Mouse (Mus musculus) left cerebral cortex, postnatal 36 days (tissue): ENCODE measurements at regions not wholly inside any gene's neighbourhood (a gene's known extent, or its start where the extent isn't known, plus 50 kb on each side); places are given as distances from the start of the nearest gene placed in this dataset.
A peak's percentile ranks its signal among the peaks of the same experiment; 100 is the strongest.

Experiments
- DNase-seq, 2 experiments: peaks; one replicate each; pipeline ENCODE4 v3.0.0; 2021 to 2022; ENCODE audit warnings: low spot score in 2 of 2, mixed read lengths in 1 of 2
- intact Hi-C: fragments of 180-260 bp; cut with DNase I; formaldehyde crosslinking; loops from one replicate; pipeline ENCODE4 v1.15.1; 2025

DNA sequence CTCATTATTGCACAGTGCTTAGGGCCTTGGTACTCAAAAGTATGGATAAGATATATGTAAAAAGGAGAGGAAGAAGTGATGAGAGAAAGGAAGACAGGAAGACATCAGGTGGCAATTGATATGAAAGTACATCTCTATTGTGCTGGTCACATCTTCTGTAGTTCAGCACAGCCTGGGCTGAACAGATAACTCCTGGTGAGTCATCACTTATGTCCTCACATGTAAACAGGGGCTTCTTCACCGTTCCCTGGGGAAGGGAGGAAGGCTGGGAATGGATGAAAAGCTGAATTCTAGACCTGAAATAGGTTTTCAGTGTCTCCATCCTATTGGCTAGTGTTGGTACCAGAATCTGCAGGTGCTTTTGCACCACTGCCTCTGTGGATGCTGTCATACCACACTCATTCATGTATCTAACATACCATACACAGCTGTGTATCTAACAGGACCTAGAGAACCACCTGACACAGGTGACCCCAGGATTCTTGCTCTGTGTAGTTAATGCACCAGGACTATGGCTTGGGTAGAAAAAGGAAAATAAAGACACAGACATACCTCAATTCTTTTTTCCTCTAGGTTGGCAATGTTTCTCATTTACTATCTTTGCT is 234.4 kb upstream of the Zeb2 start:
- no peak for DNase-seq
- intact Hi-C loops: no loop called here

DNA sequence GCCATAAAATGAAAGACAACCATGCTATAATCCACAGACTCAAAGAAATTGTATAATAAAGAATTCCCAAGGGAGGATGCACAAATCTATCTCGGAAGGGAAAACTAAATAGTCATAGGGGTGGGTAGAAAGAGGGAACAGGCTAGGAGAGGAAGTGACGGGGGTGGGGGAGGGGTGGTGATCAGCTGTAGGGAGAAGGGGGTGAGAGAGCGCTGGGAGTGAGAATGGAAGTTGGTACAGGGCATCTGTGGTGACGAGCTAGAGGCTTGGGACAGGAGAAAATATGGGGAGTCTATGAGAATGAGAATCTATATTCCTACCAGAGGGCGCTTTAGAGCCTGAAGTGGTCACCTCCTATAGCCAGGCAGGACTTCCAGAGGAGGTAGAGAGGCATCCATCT is 229.2 kb upstream of the Zeb2 start:
- intact Hi-C loops: no loop called here
- no peak for DNase-seq

DNA sequence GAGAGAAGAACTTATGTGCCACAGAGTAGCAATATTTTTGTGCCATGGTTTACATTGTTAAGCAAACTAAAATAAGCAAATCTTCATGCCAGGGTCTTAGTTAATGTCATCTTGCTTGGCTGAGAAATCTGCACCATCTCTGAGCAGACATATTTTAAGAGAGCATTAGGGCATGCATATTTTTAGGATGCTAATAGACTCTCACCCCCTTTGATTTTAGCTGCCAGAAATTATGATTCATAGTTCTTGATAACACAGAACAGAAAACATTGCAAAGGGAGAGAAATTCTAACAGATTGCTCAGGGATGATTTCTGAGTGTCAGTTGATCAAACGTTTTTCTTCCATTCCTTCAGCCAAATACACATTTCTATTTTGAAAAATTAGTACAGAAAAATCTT is 222.7 kb upstream of the Zeb2 start:
- DNase-seq: no peak
- intact Hi-C loops: no loop called here

DNA sequence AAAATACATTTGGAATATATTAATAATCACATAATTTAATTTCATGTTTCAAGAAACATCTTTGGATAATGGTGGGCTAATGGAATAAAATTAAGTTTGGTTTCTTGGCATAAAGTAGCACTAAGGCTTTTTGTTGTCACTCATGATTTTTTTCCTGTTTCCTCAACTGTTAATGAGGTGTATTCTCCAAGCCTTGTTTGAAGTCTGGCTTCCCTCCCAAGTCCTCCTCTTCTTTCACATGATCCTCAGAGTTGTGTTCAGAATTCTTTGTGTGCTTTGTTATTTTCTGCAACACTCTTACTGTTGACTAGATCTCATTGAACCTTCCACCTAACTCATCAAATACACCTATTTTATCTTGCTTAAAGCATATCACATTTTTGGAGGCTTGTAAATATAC is 221.6 kb upstream of the Zeb2 start:
- intact Hi-C loops: no loop called here
- no peak for DNase-seq

DNA sequence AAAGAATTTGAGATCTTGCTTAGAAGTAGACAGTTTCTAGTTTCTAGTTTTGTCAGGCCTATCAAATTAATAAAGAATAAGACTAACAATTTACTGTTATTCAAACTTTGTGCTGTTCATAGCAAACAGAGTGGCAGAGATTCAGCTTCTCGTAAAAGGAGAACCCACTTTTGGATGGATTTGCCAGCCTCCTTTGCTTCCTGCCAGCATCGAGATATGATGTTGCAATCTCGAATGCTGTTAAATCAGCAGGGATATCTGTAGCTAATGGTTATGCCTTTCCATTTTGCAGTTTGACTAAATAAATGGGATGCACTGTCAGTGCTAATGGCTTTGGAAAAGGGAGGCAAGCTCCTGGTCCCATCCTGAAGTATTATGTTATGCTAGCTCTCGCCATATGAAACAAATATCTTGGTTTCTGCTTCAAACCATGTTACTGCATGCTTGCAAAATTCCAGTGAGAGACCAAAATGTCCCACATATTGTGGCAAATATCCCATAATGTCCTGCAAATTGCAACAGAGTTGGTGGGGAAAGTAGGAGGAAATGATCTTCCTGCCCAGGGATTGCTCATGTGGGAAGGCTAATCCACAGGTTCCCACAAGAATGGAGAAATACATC is 199.9 kb upstream of the Zeb2 start:
- DNase-seq: no peak
- intact Hi-C loops: no loop called here

DNA sequence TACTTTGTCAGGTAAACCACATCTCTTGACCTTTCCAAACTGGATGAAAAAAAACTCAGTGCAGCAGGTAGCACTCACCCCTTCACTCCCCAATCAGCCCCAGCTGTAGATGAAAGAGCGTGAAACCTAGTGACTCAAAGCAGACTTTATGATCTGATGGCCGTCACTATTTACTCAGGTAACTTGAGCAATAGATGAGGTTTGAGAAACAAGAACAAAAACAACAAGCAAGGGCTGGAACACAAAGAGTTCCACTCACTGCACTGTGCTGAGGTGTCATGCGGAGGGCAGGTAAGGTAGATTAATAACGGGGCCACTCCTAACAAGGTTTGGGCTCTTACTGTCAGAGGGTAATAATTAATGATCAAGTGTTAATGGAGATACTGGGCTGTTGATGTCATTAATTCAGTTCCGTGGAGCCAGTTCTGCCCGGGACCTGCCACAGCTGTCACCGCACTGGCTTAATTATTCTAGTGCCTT is 170.4 kb upstream of the Zeb2 start:
- intact Hi-C loops: no loop called here
- no peak for DNase-seq

DNA sequence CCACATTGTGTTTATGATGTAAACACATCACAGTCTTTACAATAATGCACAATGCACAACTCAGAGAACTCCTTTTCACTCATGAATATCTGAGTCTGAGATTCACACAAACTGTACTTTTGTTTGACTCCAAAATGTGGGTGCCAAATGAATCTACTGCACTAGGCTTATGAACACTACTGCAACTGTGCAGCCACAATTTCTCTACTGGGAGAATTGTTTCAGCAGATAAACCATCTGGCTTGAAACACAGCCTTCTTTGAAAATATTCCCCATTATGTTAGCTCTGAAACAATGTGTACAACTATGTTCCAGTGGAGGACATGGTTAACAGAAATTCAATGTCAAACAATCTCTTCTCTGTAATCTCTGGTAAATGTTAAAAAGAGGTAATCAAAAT is 166.6 kb upstream of the Zeb2 start:
- intact Hi-C loops: no loop called here
- DNase-seq: no peak

DNA sequence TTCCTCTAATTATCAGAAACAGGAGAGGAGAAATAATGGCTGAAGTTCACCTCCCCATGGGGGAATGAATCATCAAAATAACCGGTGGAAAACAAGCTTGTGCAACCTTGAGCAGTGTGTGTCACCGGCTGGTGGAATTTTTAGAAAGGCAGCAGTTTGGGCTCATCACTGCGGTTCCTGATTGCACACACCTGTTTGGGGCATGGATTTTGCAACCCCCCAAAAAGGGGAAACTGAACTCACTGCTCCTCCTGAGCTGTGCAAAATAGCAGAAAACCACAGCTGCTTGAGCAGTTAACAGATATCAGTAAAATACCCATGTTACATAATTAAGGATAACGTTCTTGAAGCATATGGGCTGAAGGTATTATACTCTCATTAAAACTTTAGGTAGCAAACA is 162.3 kb upstream of the Zeb2 start:
- intact Hi-C loops: no loop called here
- no peak for DNase-seq

DNA sequence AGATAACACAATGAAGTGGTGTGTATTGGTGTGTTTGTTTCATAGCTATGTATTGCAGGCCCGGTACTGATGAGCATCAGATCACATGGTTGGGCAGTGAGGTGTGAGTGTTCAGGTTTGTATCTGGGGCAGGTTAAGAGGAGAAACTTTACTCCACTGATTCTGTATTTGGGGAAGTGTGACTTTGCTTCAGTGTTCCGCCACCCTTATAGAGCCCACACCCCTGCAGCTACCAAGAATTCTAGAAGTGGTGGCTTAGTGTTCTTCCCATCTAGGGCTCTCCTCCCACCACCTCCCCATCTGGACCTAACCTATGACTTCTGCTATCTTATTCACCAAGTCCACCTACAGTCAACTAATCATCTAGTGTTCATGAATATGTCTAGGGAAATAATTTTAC is 160.4 kb upstream of the Zeb2 start:
- DNase-seq: no peak
- intact Hi-C loops: no loop called here

DNA sequence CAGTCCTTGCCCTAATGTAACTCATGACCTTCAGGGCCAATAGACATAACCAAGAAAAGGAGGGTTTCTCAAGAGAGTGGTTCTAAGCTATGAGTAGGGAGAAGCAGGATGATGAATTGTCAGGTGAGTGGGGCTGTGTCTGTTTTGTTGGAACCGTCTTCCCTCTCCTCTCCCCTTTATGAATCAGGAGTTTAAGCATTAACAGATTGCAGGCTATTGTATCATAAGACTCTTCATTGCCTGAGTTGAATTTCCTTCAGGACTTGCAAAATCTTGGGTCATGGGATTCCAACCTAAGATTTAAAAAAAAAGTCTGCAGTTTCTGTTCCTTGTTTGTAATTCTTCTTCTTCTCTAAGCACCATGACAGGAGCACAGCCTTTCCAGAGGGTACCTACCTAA is 159.5 kb upstream of the Zeb2 start:
- intact Hi-C loops: no loop called here
- DNase-seq: no peak

DNA sequence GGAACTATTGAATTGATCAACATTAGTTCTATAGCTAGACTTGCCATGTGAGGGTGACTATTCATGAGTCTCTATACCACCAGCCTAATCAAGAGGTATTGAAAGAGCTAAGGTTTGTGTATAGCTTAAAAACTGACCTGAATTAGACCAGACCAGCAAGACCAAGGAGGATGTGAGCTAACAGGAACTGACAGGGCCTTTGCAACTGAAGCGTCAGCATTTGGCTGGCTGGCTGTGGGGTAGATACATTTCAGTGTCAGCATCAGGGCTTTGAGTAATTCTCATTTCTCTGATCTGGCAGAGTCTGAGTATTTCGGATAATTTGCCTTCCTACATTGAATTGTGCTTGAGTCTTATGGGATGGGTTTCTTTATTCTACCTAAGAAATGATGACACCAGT is 152.8 kb upstream of the Zeb2 start:
- intact Hi-C loops: no loop called here
- no peak for DNase-seq

DNA sequence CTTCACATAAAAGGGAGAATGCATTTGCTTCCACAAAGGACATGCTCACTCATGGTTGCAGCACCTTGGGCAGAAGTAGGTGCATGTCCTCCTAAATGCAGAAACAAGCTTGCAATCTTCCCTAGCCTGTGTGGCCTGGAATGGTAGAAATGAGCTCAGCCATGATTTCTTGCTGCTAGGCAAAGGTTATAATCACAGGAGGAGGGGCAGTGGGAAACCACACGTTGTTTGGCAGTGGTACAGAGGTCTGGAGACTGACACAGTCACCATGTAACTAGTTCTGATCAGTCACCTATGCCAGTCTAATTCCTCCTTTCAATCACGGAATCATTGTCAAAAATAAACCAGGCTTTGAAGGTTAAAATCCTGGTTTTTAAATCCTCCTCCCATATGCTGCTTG is 148.6 kb upstream of the Zeb2 start:
- no peak for DNase-seq
- intact Hi-C loops: no loop called here

DNA sequence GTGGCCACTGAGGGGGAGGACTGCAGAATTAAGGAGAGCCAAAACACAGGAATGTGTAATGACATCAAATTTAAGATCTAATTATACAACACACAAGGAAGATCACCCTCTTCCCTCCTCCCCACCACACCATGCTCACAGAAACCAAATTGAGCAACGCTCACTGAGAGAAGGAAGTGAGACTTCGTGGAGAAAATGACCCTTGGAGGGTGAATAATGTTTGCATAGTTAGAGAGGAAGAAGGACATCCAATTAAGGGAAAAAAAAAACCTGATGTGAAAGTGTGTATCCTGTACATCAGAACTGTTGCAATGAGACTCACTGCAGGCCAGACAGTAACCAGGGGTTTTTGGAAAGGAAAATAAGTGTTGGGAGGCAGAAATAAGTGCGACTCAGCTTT is 144.8 kb upstream of the Zeb2 start:
- intact Hi-C loops: no loop called here

DNA sequence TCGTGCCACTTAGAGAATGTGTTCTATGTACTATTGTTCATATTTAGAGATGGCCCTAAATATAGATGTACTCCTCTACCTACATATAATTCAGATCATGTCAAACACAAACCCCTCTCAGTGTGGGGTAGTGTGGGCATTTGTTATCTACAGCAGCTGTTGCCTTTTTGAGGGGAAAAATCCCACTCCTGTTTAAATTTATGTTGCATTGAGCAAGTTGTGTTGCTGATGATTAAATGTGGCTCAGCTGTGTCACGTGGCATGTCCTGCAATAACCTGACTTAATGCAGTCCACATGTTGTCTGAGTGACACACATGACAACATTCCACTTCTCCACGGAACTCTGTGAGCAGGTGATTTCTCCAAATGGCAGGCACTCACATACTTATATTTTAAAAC is 141.7 kb upstream of the Zeb2 start:
- intact Hi-C loops: no loop called here
- DNase-seq: no peak

More for the DNA sequence above, 144.8 kb upstream of the Zeb2 start:
- no peak for DNase-seq

DNA sequence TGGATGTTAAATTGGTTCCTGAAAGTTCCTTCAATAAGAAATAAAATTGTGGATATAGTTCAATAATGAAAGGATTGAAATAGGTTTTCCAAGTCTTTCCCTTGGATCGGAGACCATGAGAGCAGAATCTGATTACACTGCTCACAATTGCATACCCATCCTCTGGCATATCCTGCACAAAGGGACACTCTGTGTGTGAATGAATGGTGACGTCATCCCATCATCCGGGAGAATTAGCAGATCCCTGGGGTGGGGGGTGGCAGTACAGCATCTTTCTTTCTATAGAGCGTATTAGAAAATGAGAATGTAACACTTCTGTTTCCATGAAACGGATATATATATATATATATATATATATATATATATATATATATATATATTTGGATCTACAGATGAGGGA is 139.2 kb upstream of the Zeb2 start:
- intact Hi-C loops: no loop called here
- DNase-seq: no peak

DNA sequence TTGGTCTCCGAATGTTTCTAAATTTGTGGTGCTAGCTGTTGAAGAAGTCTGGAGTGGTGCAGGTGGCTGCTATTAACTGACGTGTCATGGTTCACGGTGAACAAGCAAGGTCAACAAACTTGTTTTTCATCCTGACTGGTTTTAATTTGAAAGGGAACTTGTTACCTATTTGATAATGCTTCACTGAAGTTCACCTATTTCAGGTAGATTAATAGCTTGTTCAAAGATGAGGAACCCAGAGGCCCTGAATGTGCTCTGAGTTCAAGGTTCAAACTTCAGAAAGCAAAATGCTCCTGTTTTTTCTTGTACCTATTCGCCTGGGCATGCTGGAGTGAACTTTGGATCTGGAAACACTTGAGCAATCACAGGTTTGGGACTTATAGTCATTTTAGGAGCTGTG is 136.7 kb upstream of the Zeb2 start:
- no peak for DNase-seq
- intact Hi-C loops: no loop called here

DNA sequence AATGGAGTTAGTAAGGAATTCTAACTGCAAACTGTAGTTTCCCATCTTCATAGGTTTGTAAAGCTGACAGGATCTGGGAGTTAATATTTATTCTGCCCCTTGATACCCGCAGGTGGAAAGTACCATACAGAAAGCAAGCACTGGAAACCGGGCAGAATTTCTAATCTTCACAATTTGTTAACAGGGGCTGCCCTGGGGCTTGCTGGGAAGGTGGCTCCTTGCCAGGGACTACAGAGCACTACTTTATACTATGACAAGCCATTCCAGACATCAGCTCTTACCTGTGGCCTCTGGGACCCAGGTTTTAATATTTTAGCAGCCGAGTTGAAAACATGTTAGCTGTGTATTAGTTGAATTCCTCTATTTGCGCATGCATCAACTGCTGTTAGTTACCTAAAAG is 135.1 kb upstream of the Zeb2 start:
- no peak for DNase-seq
- intact Hi-C loops: no loop called here

DNA sequence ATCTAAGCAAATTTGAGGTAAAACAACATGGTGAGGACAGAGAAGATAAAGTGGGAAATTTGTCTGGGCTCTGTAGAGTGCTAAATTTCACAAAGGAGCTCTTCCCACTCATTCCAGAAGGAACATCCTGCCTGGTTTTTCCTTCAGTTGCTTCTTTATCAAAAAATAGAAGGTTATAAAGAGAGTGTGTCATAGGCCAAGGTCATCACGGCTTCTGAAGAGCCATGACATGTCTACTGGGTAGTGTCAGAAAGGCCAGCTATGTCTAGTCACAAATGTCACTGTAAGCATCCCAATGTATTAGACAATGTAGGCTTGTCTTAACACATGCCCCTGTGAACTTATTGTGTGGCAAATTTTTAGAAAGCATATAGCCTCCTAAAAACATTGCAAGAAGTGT is 132.5 kb upstream of the Zeb2 start:
- intact Hi-C loops: loop anchor here (5.0 kb wide), 1 partner anchor 132 kb away; the partner anchor contains the start of gene Zeb2
- no peak for DNase-seq

DNA sequence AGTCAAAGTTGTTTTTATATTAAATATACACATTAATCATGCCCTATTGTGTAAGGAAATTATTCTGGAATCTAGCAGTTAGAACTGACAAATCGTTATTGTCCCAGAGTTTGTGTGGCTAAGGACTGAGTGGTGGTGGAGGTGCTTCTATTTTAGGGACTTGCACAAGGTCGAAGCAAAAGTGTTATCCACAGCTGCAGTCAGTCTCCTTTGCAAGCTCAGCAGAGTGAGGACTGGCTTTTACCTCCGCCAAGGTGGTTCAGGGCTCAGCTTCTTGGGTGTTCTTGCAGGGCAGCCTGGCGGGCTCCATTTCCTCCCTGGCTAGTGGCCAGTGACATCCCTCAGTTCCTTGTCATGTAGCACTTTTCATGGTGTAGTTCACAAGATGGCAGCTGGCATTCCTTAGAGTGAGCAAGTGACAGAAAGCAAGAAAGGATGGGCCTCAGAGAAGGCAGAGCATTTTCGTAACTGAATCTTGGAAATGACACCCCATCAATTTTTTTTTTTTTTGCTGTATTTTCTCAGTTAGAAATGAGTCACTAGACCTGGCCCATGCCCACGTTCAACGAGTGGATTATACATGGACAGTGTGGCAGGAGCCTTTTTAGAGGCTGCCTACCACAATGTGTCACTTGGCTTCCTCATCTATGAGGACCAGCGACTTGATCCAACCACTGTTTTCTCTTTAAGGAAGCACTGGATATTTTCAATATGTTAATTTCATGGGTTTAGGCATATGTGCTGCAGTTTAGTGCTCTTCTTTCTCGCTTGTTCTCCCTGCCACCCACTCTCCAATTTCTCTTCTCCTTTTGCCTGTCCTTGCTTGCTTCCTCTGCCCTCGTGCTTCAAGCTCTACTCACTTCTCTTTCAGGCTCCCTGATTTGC is 129.1 kb upstream of the Zeb2 start:
- intact Hi-C loops: loop anchor here (5.0 kb wide), 1 partner anchor 129 kb away; the partner anchor contains the start of gene Zeb2
- DNase-seq: peak; percentile 46 to 51

DNA sequence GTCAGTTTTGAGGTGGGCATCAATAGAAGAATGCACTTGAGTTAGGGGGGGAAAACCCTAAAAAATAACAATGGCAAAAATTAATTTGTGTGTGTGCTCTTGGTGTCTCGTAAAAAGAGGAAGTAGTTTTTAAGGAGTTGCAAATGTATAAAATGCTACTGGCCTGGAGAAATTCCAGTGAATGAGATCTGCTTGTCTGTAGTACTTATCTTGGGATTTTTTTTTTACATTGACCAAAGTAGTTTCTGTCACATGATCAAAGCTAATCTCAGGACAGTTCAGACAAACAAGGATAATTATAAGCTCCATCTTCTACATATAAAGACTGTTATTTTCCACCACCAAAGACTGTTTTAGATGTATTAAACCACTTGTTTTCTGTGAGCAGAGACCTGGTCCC is 128.3 kb upstream of the Zeb2 start:
- intact Hi-C loops: loop anchor here (5.0 kb wide), 1 partner anchor 128 kb away; the partner anchor contains the start of gene Zeb2

DNA sequence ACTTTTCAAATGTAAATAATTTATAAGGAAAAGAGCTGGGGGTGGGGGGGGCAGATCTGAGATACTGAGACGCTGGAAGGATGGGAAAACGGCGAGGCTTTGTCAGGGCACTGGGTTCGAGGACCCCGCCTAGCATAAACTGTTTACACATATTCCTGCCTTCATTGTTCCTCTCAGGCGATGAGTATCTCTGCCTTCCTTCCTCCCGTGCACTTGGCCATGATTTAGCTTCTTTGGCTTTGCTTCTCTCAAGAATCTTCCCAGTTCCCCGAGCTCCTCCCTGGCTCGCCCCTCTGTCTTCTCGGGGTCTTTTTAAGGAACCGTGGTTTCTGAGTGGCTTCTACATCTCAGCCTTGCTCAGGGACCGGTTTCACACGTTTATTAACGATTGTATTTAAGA is 127.3 kb upstream of the Zeb2 start:
- no peak for DNase-seq
- intact Hi-C loops: no loop called here

More for the DNA sequence above, 128.3 kb upstream of the Zeb2 start:
- DNase-seq: no peak
